Mouse (Mus musculus) inflammation-experienced regulatory T-cells, adult 16 weeks (primary cell): ENCODE measurements around the gene Olfr5. TPM values are rescaled to one million over a fixed set of nuclear protein-coding genes. Genes with fewer than 3 reads are reported as not detected.

Source experiments
- polyA plus RNA-seq: library from polyadenylated mRNA; unstranded; fragments of 100-300 nt; shearing (Covaris generic); gene quantifications from one replicate; pipeline ENCODE4 v1.2.1, GENCODE M21; 2017

The Olfr5 gene
- polyA plus RNA-seq: not detected

GRCm38 (mm10) chr7:6486841-6487240 lies at the start of gene Olfr5:
Gene Olfr5 (minus strand): TSS chr7:6486941.

DNA sequence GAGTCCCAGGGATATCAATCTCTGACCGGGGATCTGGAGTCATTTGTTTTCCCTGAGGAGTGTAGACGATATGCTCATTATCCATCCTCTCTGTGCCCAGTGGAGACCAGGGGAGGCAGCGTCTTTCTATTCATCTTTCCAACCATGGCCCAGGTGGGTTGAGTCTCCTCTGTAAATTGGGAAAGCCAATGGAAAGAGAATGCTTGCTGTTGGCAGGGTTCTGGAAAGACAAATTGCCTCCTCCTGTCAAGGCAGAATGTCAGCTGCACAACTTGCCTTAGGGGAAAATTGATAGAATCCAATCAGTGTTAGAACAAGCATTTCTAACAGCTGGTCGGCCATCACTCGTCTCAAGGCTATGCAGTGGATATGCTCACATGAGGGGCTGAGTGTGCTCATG lies 36.1 kb upstream of the Olfr5 start, which contains the start of gene Olfr1349:
TSS of gene Olfr1349 (minus strand) at position 101 of the 400 bp plus-strand sequence.

GRCm38 (mm10) chr7:6508648-6509047 lies 21.9 kb upstream of the Olfr5 start, which contains the start of gene Olfr1348:
Gene Olfr1348 (minus strand): TSS chr7:6508748.

DNA sequence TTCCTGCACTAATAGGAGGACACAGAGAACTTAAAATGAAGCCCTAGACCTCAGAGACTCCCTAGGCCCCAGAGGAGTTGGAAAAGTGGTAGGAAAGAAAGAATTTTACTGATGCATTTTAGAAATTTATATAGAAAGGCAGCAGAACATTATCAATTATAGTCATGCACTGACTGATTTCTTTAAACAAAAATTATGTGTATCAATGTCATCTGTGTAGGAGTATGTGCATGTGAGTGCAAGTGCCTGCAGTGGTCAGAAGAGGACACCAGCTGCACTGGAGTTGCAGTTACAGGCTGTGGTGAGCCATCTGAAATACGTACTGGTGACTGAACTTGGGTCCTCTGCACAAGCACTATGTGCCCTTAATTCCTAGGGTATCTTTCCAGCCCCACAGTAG lies 12.9 kb upstream of the Olfr5 start, which contains the start of gene Olfr1347:
TSS of gene Olfr1347 (minus strand) at position 101 of the 400 bp plus-strand sequence.

GRCm38 (mm10) chr7:6466951-6467350 lies 19.8 kb downstream of the Olfr5 start, which contains the start of gene Olfr1346:
Gene Olfr1346 (plus strand): TSS chr7:6467101.

DNA sequence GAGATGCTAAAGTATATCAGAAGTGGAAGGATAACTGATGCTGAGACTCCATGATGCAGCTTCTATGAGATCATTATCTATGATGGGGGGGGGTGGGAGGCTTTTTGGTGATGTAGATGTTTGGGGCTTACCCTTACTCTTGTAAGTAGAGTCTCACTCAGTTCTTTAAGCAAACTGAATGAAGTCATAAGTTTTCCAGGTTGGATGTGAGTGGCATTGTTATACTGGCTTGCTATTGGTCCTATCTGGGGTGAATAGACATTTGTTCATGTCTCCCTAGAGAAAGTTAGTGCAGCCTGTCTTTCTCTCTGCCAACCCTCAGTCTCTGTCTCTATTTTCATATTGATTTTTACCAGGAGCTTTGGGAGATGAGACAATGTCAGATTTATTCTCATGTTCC lies 30.9 kb downstream of the Olfr5 start, which contains the start of gene Olfr1336:
TSS of gene Olfr1336 (plus strand) at position 301 of the 400 bp plus-strand sequence.

GRCm38 (mm10) chr7:6438388-6438787 lies 48.4 kb downstream of the Olfr5 start, which contains the start of gene Olfr1344:
Gene Olfr1344 (plus strand): TSS chr7:6438688.

Other genes with a start within 250 kb of the Olfr5 start
- not detected for gene Epp13, start 234.2 kb downstream of the Olfr5 start, polyA plus RNA-seq
- 8.0 TPM for gene Zfp667, start 200.4 kb downstream of the Olfr5 start, polyA plus RNA-seq
- 2.2 TPM for gene Zfp583, start 155.7 kb downstream of the Olfr5 start, polyA plus RNA-seq
- 0.65 TPM for gene Gm3854, start 143.2 kb downstream of the Olfr5 start, polyA plus RNA-seq
- gene Zfp78, start 123.7 kb downstream of the Olfr5 start, polyA plus RNA-seq: 5.0 TPM
- 18.3 TPM for gene Zfp28, start 103.6 kb downstream of the Olfr5 start, polyA plus RNA-seq
- not detected for gene Smim17, start 88.2 kb downstream of the Olfr5 start, polyA plus RNA-seq
- not detected for gene Gm20715, start 76.7 kb downstream of the Olfr5 start, polyA plus RNA-seq
- gene Olfr1344, start 48.3 kb downstream of the Olfr5 start, polyA plus RNA-seq: not detected
- 0.04 TPM for gene Olfr1336, start 30.8 kb downstream of the Olfr5 start, polyA plus RNA-seq
- gene Olfr1346, start 19.8 kb downstream of the Olfr5 start, polyA plus RNA-seq: not detected
- not detected for gene Olfr1347, start 12.8 kb upstream of the Olfr5 start, polyA plus RNA-seq
- not detected for gene Olfr1348, start 21.8 kb upstream of the Olfr5 start, polyA plus RNA-seq
- gene Olfr1349, start 36.0 kb upstream of the Olfr5 start, polyA plus RNA-seq: not detected
- not detected for gene Olfr1350, start 77.9 kb upstream of the Olfr5 start, polyA plus RNA-seq
- not detected for gene Zim1, start 209.5 kb upstream of the Olfr5 start, polyA plus RNA-seq
- gene Peg3, start 243.5 kb upstream of the Olfr5 start, polyA plus RNA-seq: not detected
- not detected for gene Usp29, start 243.6 kb upstream of the Olfr5 start, polyA plus RNA-seq